Mouse (Mus musculus): ENCODE results near the gene Msh3. TPM values are rescaled to one million over a fixed set of nuclear protein-coding genes. Genes with fewer than 3 reads are reported as not detected.

Gene Msh3
- polyA plus RNA-seq, 1 experiment from 2014 or later = 19.0 TPM

DNA sequence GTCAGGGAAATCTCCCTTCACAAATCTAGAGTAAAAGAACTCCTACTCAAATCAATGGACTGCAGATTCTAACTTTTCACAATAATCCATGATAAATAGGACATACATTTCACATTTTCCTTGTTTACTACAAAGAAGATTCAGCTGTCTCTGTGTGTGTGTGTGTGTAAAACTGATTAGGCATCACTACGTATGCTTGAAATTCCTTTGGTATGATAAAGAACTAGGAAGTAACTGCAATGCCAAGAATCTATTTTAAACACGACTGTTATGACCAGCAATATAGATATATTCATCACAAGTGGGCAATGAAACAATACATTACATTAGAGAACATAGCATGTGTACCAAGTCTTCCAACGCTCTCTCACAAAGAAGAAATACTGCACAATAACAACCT lies 99.3 kb downstream of the Msh3 start:
- in situ Hi-C loops (cut with MboI; ENCODE audit: low pct_unique_long_range_greater_than_20kb) = no loop called here
- no peak for TF ChIP-seq CTCF (IDR thresholded peaks at IDR 0.05)
- CTCF ChIA-PET = interaction anchor here (0.9 kb wide), 1 partner anchor 11 kb away, joined by 5 read pairs; no protein-coding TSS in a partner anchor
- POLR2A ChIA-PET = no interaction called here
- H3K27me3 ChIP-seq = no peaks in the 10 kb centered on the region
- DNase-seq (ENCODE audit: low read depth, low spot score) (no peak), ATAC-seq (no peak)

DNA sequence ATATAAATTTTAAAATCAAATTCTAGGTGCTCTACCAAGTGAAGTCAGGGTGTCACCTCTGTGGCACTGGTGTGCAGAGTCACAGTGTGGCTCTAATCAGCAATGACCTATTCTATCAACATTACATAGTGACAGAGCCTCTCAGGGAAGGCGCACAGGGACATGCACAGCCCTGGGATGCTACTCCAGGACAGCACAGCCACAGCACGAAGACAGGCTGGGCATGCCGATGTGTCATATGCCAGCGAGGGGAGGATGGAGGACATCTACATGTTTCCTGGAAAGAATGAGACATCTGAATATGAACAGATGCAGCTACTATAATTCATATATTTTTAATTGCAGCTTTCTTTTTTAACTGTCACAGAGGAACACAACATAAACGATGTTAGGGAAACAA lies 101.0 kb downstream of the Msh3 start:
- TF ChIP-seq CTCF (IDR thresholded peaks at IDR 0.05) = no peak
- DNase-seq (ENCODE audit: low read depth, low spot score) = no peak
- in situ Hi-C loops (cut with MboI; ENCODE audit: low pct_unique_long_range_greater_than_20kb) = no loop called here
- ChIA-PET CTCF (no interaction called here), POLR2A (no interaction called here)
- H3K27me3 ChIP-seq = no peaks in the 10 kb centered on the region
- no peak for ATAC-seq

DNA sequence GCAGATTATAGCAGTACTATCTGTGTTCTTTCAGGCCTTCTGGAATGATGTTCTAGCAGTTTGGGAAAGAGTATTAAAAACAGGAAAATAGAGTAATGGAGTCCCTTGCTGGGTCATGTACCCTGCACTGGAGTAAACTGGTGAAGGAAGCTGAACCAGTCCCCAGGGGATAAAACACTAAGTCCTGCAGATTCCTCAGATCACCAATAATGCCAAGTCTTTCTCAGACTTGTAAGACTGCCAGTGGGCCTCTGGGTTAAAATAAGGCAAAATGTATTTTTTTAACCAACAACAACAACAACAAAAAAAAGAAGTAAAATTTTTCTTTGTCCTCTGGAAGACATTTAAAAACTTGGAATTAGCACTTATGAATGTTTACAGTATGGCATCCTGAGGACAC lies 102.5 kb downstream of the Msh3 start:
- ChIA-PET CTCF (no interaction called here), POLR2A (no interaction called here)
- in situ Hi-C loops (cut with MboI; ENCODE audit: low pct_unique_long_range_greater_than_20kb) = no loop called here
- no peak for DNase-seq (ENCODE audit: low read depth, low spot score)
- ATAC-seq = no peak
- TF ChIP-seq CTCF (IDR thresholded peaks at IDR 0.05) = no peak
- no peaks in the 10 kb centered on the region for H3K27me3 ChIP-seq

DNA sequence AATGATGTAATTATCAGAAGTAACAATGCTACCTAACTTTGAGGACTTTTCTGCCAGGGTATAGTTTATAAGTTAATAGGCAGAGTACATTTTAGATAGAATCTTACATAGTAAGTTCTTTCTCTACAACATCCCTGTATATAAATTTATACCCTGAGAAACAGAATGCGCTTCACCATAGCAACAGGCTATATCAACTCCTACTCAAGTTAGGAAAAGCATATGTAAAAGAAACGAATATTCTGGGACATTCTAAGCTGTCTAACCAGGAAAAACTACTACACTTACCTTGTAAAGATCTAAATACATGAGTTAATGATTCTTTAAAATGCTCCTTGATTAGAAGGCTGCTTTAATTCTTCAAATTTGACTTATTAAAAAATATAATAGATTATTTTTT lies 107.2 kb downstream of the Msh3 start:
- in situ Hi-C loops (cut with MboI; ENCODE audit: low pct_unique_long_range_greater_than_20kb) = no loop called here
- H3K27me3 ChIP-seq = no peaks in the 10 kb centered on the region
- ChIA-PET CTCF (no interaction called here), POLR2A (no interaction called here)
- no peak for TF ChIP-seq CTCF (IDR thresholded peaks at IDR 0.05)
- no peak for ATAC-seq
- no peak for DNase-seq (ENCODE audit: low read depth, low spot score)

DNA sequence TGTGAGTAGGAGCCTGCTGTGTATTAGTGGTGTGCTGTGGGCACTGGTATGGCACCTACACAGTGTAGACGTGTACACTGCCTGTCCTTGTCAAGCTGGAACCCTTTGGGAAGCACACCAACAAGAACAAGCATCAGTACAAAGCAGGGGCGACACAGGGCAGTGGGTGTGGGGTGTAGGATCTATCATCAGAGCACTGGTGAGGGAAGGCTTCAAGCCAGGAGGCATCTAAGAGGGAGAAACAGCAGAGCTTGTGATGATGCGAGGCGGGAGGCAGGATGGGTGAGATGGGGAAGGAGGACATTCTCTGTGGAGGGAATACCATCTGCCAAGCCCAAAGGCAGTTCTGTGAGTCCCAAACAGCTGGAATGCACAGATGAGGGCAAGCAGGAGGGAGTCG lies 107.8 kb downstream of the Msh3 start:
- no peak for DNase-seq (ENCODE audit: low read depth, low spot score)
- ChIA-PET POLR2A (no interaction called here), CTCF (no interaction called here)
- no peak for TF ChIP-seq CTCF (IDR thresholded peaks at IDR 0.05)
- in situ Hi-C loops (cut with MboI; ENCODE audit: low pct_unique_long_range_greater_than_20kb) = no loop called here
- ATAC-seq = no peak
- H3K27me3 ChIP-seq = no peaks in the 10 kb centered on the region

DNA sequence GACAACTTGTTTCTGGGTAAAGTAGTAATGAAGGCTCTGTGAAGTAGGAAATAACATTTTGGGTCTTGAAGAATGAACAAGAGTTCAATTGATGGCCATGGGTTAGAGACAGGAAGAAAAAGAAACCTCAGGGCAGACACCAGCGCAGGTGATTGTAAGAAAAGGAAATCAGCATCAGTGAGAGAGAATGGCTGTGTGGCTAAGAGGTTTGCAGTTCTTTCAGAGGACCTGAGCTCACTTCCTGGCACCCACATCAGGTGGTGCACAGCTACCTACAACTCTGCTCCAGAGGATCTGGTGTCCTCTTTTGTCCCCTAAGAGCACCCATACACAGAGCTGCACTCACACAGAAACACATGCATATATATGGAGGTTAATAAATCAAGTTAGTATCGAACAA lies 110.1 kb downstream of the Msh3 start:
- ChIA-PET CTCF (no interaction called here), POLR2A (no interaction called here)
- in situ Hi-C loops (cut with MboI; ENCODE audit: low pct_unique_long_range_greater_than_20kb) = no loop called here
- H3K27me3 ChIP-seq = no peaks in the 10 kb centered on the region
- no peak for DNase-seq (ENCODE audit: low read depth, low spot score)
- no peak for TF ChIP-seq CTCF (IDR thresholded peaks at IDR 0.05)
- ATAC-seq = no peak

DNA sequence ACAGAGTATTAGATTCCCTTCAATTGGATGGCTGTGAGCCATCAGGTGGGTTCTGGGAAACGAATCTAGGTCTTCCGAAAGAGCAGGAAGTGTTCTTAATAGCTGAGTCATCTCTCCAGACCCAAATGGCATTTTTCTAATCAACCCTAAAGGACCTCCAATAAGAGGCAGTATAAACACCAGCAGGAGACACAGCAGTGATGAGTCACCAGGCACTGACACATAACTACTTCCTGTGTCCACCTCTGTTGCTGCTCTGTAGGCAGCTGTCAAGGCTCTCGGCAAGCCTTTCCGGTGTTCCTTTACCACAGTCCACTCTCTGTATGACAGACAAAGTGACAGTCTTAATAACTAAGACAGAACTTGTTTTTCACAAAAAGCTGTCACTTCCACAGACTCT lies 113.4 kb downstream of the Msh3 start:
- TF ChIP-seq CTCF (IDR thresholded peaks at IDR 0.05) = no peak
- no peaks in the 10 kb centered on the region for H3K27me3 ChIP-seq
- DNase-seq (ENCODE audit: low read depth, low spot score) = peak; percentile 42
- POLR2A ChIA-PET = no interaction called here
- CTCF ChIA-PET = no interaction called here
- in situ Hi-C loops (cut with MboI; ENCODE audit: low pct_unique_long_range_greater_than_20kb) = no loop called here
- peak; percentile 99 for ATAC-seq

DNA sequence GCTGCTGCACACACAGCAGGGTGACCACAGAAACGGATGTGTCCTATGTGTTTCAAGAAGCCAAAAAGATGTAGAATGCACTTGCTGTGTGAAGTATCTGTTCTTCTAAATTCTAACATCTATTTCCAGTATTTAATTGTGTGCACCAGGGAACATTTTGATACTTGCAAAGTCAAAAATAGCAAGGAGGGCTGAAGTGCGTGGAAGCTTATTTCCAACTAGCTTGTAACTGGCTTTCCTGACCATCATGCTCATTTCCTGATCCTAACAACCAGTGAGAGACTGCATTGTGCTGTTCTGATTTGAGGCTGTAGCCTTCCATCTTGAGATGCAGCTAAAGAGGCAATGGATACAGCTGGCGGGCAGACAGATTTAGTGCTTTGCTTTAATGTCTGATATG lies 116.9 kb downstream of the Msh3 start:
- H3K27me3 ChIP-seq = no peaks in the 10 kb centered on the region
- in situ Hi-C loops (cut with MboI; ENCODE audit: low pct_unique_long_range_greater_than_20kb) = no loop called here
- ChIA-PET POLR2A (no interaction called here), CTCF (interaction anchor here (2.5 kb wide), 1 partner anchor 54 kb away, joined by 6 read pairs; no protein-coding TSS in a partner anchor)
- TF ChIP-seq CTCF (IDR thresholded peaks at IDR 0.05) = no peak
- DNase-seq (ENCODE audit: low read depth, low spot score) (no peak), ATAC-seq (no peak)

DNA sequence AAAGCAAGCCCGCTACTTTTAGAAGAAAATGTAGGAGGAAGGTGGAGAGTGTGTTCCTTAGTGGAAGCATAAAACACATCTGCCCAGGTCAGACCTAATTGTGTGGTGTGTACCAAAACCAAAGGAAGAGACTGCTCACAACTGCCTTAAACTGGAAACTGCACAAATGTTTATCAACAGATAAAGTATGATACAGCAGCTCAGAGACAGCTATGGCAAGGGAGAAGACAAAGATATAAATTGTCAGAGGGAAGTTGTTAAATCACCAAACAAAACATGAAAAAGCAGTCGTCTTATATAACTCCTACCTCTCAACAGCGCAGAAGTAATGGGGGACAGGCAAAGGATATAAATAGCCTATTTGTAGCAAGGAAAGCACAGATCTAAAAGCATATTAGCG lies 117.8 kb downstream of the Msh3 start:
- ChIA-PET CTCF (interaction anchor here (0.8 to 2.5 kb wide), 2 partner anchors 13 to 55 kb away, joined by 4 to 6 read pairs; no protein-coding TSS in a partner anchor), POLR2A (no interaction called here)
- in situ Hi-C loops (cut with MboI; ENCODE audit: low pct_unique_long_range_greater_than_20kb) = no loop called here
- no peaks in the 10 kb centered on the region for H3K27me3 ChIP-seq
- no peak for ATAC-seq
- TF ChIP-seq CTCF (IDR thresholded peaks at IDR 0.05) = no peak
- DNase-seq (ENCODE audit: low read depth, low spot score) = no peak

DNA sequence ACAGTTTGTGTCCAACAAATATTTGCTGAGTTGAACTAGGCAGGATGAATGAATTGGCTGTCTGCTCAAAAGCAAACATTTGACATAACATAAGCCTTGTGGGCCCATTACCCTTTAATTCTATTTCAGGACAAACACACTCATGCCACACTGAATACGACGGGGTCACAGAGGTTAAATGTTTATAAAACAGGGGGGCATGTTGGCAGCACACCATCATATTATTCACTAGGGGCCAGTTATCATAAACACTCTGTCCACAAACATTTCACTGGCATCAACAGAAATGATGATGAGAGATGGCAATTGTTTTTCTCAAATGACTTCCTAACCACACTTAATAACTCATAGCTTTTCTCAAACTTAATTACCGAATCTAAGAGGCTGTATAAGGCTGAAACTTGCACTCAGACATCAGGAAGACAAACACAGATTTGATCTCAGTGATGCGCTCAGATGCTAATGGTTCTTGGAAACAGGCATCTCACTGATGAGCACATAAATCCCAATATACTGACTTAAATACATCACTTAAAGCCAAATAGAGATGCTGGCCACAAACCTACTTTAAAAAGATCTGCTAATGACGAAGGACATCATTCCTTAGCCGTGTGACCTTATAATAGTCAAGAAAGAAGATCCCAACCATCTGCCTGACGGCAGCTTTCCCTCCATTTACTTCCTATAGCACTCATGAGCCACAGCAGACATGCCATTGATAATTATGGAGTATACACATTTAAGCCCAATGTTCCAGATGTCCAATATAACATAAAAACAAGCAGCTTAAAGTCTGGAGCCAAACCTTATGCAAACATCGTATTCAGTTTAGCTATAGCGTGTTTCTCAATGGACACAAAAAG lies 122.5 kb downstream of the Msh3 start:
- H3K27me3 ChIP-seq = no peaks in the 10 kb centered on the region
- in situ Hi-C loops (cut with MboI; ENCODE audit: low pct_unique_long_range_greater_than_20kb) = no loop called here
- ChIA-PET POLR2A (no interaction called here), CTCF (no interaction called here)
- ATAC-seq (no peak), DNase-seq (ENCODE audit: low read depth, low spot score) (no peak)
- TF ChIP-seq CTCF (IDR thresholded peaks at IDR 0.05) = no peak

DNA sequence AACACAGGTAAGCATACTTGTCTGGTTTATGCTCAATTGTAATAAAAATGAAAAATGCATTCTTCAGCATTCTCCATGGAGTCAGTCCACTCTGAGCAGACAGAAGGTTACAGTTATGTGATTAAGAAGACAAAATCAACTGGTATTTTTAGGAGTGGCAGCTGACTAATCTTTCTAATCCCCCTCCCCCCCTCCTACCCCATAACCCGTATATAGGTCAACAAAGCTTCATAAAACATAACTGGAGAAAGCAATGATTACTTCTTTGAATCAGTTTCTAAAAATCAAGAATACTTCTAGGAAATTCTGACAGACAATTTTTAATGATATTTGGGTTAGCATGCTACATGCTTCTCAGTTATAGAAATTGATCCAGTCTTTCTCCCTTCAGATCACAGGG lies 126.8 kb downstream of the Msh3 start:
- CTCF ChIA-PET = no interaction called here

DNA sequence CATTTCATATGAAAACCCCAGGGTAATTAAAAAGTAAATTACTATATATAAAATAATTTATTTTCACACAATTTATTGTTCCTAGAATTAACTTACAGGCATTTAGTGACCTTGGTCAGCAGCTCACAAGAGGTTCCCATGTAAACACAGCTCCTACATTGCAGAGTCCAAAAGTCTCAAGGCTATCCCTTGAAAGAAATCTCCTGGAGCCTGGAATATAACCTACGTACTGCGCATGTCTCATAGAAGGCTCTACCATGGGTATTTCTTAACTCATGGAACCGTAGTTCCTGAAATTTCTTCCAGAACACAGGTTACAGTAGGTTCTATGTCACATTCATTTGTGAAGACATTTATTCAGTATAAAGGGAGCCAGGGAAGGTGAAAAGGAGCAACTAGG lies 131.2 kb downstream of the Msh3 start:
- ChIA-PET CTCF (interaction anchor here (1.9 kb wide), 1 partner anchor 13 kb away, joined by 4 read pairs; no protein-coding TSS in a partner anchor), POLR2A (no interaction called here)
- in situ Hi-C loops (cut with MboI; ENCODE audit: low pct_unique_long_range_greater_than_20kb) = no loop called here
- TF ChIP-seq CTCF (IDR thresholded peaks at IDR 0.05) = no peak
- H3K27me3 ChIP-seq = no peaks in the 10 kb centered on the region
- ATAC-seq (no peak), DNase-seq (ENCODE audit: low read depth, low spot score) (no peak)

More for the DNA sequence above, 126.8 kb downstream of the Msh3 start:
- POLR2A ChIA-PET = no interaction called here
- in situ Hi-C loops (cut with MboI; ENCODE audit: low pct_unique_long_range_greater_than_20kb) = no loop called here
- no peak for ATAC-seq
- H3K27me3 ChIP-seq = no peaks in the 10 kb centered on the region
- no peak for DNase-seq (ENCODE audit: low read depth, low spot score)
- TF ChIP-seq CTCF (IDR thresholded peaks at IDR 0.05) = no peak

Data from Patski (cell line).